Mouse (Mus musculus) monocyte, adult 5-6 weeks (primary cell): Measurements from ENCODE around the gene Cfap61. TPM values are rescaled to one million over a fixed set of nuclear protein-coding genes. Genes with fewer than 3 reads are reported as not detected.
A peak's percentile ranks its signal among the peaks of the same experiment; 100 is the strongest.

Experiments used
- ATAC-seq: fragments of 153-309, 156-312 bp; replicated peaks from 2 replicates; pipeline ENCODE4 v1.8.0; 2017; ENCODE audit warnings: mild to moderate bottlenecking; ENCODE audit not compliant: low TSS enrichment, insufficient number of reproducible peaks, severe bottlenecking, poor library complexity, low FRiP score
- total RNA-seq: library from RNA; stranded (forward); fragments of 200-1000, 200-491, 200-594 nt; gene quantifications from 3 replicates; pipeline ENCODE4 v1.2.3, GENCODE M21; 2017

The Cfap61 gene
- total RNA-seq, 1 experiment from 2014 or later = not detected

DNA sequence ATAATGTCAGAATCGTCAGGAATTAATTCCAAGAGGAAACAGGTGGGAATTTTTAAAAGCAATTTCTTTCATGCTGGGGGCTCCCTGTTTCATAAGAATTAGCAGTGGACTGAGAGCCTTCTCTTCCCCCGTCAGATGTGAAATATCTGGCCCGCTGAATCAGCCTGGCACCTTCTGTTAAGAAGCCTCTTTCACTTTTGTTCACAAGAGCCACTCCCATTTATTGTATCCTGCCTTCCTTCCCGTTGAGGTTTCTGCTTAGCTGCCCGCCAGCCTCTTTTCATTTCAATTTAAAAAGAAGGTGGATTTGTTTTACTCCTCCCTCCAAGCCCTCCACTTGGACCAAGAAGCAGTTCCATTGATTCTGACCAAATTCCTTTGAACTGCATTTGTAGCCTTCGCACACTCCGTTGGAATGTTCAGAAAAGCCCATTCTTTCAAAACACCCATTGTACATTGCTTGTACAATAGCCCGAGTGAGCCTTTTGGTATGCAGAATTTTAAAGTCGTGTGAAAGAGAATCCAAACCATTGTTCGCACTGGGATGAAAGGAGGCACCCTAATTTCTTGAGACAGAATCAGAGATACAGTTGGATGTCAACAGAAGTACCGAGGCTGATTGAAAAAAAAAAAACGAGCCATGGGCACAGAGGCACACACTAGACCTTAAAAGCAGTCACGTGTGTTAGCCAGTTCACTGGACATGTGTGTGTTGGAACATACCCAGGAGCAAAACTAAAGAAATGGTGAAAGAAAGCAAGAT lies 127.9 kb downstream of the Cfap61 start:
- no peak for ATAC-seq

DNA sequence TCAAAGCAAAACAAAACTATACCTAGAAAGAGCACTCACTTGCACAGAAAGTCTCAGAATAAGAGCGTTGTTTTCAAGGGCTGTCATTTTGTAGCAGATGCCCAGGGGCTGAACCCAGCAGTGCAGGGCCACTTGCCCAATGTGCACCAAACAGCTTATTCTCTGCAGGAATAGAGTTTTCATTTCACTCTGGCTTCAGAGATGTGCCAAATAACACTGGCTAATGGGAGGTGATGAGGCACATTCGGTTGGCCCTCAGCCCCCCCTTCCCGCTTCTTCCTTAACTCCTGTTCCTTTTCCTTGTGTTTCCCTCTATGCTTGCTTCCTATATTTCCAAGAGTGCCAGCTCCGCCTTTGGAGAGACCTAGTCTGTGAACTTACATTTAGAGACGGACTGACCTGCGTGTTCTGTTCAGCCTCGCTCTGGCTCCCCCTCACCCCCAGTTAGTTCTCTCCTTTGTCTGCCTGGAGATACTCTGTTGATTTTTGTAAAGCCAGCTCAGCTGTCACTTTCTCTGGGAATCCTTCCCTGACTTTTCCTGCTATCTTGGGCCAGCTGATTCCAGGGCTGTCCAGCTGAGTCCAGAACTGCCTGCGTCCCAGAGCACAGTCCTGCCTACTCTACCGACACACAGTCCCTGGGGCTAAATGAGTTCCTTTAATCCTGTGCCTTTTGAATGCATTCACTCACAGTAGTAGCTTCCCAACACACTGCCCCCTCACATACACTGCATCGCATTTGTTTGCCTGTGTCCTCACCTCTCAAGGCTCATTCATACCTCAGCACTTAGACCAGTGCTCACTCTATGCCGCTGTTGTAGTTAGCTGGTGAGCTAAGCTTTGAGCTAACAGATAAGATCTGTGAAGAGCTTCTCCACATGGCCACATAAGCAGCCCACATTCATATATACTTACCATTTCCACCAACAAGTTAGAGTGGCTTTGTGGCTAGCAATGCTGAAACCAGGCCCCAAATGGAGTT lies 128.8 kb downstream of the Cfap61 start:
- ATAC-seq = no peak

- no peak for ATAC-seq
Observed at GRCm38 (mm10) chr2:146067364-146067763, 132.8 kb downstream of the Cfap61 start.

- ATAC-seq = no peak
Observed at GRCm38 (mm10) chr2:146073300-146073699, 138.7 kb downstream of the Cfap61 start.

DNA sequence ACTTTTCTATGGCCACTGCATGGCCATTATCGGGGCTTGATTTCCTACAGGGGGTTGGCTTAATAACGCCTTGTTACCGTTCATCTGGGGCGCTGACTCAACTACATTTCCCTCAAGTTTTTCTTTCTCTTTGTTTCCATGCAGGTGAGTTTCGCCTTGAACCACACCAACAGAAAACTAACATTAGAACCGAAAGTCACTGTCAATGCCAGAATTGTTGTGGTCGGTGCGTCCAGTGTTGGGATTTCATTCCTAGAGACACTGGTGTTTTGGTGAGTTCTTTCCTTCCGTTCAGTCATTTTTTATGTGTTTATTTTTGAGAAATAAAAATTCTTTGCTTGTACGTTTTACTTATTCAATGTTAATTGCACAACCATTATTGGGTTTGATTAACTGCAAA lies 142.5 kb downstream of the Cfap61 start:
- no peak for ATAC-seq

- ATAC-seq = no peak
Observed at GRCm38 (mm10) chr2:146080282-146080681, 145.7 kb downstream of the Cfap61 start.

DNA sequence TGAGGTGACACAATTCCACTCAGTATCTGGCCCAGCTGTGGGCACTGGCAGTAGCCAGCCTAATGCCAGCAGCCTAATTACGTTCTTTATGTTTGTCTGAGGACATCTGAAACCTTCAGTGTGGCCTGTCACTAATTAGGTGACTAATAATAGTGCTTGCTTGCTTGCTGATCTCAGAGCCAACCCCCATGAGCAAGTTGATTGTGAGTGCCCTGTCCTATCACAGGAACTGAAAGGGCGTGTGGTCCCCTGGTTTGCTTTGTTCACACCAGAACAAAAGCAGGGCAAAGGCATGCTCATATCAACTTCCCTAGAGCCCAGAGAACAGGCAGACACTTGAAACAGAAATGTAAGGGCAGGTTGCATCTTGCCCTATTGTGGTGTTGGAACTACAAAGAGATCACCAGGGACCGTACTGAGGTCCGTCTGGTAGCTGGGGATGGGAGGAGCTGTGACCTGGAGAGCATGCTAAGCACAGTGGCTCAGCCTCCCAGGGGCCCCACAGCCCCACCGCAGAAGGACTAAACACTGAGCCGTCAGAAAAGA lies 148.8 kb downstream of the Cfap61 start:
- ATAC-seq = no peak

GRCm38 (mm10) chr2:146087411-146087810 lies 152.8 kb downstream of the Cfap61 start:
- ATAC-seq = no peak

DNA sequence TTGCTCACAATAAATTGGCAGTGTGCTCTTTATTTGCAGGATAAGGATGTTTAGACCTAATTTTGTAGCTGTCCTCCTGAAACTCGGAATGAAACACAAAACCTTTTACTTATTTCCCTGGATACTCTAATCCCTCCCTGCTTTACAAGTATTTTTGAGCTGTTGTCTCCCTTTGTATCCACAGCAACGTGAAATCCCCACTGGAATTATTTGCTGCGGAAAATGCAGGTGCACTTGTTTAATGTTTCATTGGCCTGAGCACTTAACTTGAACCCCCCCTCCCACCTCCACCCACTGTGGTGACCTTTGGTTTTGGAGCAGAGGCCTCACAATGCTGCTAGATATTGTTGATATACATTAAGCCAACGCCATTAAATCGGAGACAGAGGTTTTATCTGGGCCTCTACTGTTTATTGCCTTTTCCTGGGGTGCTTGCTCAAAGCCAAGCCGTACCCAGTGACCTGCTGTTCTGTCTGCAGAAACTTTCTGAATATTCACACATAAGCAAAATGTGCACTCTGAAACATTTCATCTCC lies 154.6 kb downstream of the Cfap61 start:
- ATAC-seq = no peak

DNA sequence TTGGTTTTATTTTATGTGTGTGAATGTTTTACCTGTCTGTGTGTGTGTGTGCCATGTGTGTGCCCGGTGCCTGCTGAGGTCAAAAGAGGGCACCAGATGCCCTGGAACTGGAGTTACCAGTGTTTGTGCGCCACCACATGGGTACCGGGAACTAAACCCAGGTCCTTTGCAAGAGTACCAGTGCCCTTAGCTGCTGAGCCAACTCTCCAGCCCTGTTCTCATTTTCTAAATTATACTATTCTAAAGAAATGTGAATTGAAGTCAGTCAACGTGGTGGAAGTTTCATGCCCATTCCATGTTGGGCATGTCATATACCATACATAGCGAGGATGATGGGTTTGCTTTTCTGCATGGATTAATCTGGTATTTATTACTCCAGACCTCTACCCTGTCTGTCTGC lies 162.9 kb downstream of the Cfap61 start:
- no peak for ATAC-seq

DNA sequence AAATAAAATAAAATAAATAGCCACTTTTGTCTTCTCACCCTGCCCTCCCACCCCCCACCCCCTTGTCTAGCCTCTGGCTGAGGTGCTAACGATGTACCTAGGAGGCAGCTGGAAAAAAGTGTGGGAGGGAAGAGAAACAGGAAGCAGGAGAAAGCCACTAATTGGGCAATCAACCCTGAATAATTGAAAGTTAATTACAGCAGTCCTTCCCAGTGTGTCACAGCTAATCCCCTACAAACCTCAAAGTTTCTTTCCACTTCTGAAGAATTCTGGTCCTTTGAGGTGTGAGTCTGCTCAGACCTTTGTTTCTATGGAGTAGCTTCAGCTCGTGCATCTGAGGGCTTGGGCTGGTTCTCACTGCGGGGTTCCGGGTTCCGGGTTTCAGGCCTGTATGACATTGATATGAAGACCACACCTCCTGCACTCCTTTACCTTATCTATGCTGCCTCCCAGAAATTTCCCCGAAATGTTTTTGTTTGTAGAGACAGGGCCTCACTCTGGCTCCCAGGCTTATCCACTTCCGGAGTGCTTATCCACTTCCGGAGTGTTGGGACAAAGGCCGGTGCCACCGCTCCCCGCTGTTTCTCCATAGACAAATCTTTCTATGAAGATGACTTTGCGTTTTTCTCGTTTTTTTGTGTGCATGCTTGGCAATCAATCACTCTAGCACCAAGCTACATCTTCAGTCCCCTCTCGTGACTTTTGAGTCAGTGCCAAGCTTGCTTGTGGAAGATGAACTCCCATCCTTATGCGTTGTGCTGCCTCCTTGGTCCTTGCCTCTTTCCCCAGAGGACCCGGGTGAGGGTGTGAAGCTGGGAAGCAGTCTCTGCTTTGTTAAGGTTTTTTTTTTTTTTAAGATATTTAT lies 164.5 kb downstream of the Cfap61 start:
- no peak for ATAC-seq

DNA sequence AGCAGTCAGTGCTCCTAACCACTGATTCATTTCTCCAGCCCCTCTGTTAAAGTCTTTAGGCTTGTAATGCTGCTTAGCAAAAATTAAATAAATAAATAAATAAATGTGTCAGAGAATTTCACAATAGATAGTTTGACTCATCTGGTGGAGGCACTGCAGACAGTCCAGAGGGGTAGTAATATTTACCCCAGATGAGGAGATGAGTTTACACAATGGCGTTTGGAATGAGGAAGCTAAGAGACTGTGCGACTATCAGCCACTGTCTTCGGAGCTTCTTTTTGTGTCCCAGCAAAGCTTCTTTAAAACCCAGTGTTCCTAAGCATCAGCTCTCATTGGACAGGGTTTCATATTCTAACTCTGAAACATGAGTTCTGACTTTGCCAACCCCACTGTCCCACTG lies 165.3 kb downstream of the Cfap61 start:
- peak; percentile 59; the same call in 1 of the 2 replicates for ATAC-seq

DNA sequence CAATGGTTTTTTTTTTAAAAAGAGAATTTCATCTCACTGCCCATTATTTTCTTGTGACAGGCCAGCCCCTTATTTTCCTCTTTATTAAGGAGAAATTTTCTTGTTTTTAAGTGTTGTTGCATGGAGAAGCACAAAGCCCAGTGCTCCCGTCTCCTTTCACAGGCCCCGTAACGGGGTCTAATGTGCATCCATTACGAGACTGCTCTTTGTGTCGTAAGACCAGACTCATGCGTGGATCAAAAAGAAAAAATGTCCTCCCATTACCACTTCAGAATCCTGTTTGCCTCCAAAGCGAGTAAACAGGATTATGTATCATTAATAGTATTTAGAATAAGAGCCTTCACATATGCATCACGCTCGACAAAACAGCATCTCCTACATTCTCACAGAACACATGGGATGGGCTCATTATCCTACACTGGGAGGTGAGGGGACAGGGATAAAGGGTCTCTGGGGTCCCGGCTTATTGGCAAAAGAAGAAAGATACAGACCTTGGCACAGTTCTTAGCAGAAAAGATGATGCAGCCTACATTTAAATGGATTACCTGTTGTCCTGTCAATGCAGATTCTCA lies 166.0 kb downstream of the Cfap61 start:
- ATAC-seq = no peak

DNA sequence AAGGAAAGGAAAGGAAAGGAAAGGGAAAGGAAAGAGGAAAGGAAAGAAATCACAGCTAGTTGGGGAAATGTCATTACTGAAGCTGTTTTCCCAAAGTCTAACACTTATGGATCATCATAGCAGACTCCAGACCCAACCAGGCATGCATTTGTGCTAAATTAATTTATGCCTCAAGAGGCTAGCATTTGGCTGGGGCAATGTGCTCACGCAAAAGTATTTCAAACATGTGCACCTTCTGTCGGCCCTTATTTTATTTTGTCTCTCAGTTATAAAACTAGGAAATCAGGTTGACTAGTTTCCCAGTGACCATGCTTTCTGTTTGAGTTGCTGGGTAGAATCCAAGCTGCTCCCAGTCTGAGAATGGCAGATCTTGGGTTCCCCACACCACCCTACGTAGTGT lies 168.0 kb downstream of the Cfap61 start:
- ATAC-seq = no peak

- ATAC-seq = no peak
Observed at GRCm38 (mm10) chr2:146105341-146105740, 170.8 kb downstream of the Cfap61 start.

DNA sequence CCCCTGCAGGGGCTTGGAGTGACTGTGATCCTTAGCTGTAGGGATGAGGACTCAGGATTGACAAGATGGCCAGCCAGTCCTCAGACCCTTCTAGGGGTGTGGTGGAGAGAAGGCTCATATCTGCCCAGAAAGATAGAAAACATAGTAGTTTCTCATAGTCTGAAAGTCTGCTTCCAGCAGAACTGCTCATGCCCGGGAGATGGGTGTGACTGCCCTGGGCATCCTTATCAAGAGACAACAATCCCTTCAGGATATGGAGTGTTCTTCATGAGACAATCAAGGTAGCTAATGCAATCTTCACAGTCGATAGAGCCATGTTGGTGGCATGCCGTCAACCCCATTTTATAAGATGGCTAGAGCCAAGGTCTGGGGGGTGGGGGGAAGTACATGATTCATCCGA lies 173.4 kb downstream of the Cfap61 start:
- no peak for ATAC-seq

- no peak for ATAC-seq
Observed at GRCm38 (mm10) chr2:146109921-146110320, 175.3 kb downstream of the Cfap61 start.

DNA sequence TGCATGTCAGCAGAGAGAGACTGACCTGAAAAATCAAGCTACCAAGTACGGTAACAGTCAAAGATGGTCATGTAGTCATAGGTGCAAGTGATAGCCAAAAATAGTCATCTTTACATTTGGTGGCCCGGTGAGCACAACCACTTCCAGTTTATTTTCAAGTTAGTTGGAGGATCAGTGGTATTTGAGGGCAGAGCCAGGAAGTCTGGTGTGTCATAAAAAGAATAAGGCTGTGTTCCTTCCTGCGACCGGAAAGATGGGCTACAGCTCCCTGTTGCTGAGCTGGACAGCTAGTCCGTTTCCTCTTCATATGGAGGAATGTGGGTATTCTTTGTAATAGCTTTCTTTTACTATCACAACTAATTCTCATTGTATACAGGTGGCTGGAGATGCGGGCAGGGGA lies 181.7 kb downstream of the Cfap61 start:
- no peak for ATAC-seq
